Mouse (Mus musculus) ES-Bruce4 (cell line): ENCODE data around the gene Ccdc62.

ENCODE experiments used
- CTCF ChIP-seq: IDR thresholded peaks from one replicate; pipeline ENCODE4 v1.8.1; 2011; ENCODE audit warnings: low read depth, low read length
- EP300 ChIP-seq: IDR thresholded peaks from 2 replicates; pipeline ENCODE4 v1.6.1; 2011; ENCODE audit warnings: low read depth, low read length; ENCODE audit not compliant: insufficient read depth

DNA sequence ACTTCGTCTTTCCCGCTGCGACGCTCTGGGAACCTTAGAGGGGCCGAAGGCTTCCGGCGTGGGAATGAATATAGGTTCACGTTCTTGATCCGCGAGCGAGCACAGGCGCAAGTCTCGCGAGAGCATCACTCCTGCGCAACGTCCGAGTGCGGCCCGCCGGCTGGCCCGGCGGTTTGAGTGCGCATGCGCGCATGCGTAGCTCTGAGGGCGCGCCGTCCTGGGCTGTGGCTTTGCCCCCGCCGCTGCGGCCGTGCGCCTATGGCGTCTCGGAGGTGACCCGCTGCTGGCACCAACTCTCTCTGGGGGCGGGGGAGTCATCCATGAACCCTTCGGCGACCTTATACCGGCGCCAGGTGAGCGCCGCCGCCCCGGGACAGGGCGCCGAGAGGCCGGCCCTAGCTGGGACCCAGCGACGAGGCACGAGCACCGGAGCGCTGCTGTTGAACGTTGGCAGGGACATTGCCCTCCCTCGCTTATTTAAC, at the start of gene Ccdc62:
- TF ChIP-seq CTCF (no peak), EP300 (no peak; the same call in 1 of the 2 replicates)
